Mouse (Mus musculus) retina, embryonic 14.5 days (tissue): ENCODE measurements around the gene Ppdpf.

Experiments used
- DNase-seq: peaks from one replicate; pipeline ENCODE4 v3.0.0-alpha.2; 2015; ENCODE audit warnings: low spot score

Ppdpf gene

GRCm38 (mm10) chr2:181187121-181188000 is at the start of gene Ppdpf:
Gene Ppdpf, plus strand, starts transcription at chr2:181187247.
- DNase-seq, result peak; percentile 83

GRCm38 (mm10) chr2:181139641-181140193 is 47.3 kb upstream of the Ppdpf start:
- DNase-seq, result no peak

- no peak for DNase-seq
These were observed 44.3 kb upstream of the Ppdpf start for GRCm38 (mm10) chr2:181142703-181143135.

DNA sequence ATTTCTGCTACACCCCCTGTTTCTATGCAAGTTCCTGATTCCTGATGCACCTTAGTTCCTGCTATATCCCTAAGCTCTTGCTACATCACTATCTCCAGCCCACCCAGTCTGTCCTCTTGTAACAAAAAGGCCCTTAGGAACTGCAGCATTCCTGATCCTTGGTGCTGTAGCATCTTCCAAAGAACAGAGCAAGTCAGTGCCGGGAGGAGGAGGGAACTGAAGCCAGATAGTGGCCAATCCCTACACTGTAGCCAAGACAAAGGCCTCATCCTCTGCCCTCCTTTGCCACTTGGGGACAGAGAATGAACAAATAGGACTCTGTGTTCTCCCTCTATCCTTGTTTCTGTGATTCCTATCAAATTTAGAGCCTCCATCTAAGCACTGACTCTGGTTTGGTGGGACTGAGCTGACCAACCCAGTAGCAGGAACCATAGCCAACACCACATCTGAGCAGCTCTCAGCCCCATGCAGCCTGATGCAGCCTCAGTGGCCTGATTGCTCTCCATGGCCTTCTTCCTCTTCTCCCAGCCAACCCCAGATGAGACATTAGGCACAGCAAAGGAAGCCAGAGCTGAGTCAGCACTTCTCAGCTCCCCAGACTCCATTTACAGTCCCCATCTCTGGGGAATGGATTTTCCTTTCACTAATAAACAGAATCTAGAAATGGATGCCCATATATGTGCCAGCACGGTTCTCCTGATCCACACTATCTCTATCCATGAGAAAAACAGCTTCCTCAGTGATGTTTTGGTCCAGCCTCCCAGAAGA is 43.4 kb upstream of the Ppdpf start:
- DNase-seq, result no peak

GRCm38 (mm10) chr2:181144675-181145074 is 42.4 kb upstream of the Ppdpf start:
- DNase-seq, result no peak

- no peak for DNase-seq
These were observed 40.0 kb upstream of the Ppdpf start for GRCm38 (mm10) chr2:181146976-181147545.

DNA sequence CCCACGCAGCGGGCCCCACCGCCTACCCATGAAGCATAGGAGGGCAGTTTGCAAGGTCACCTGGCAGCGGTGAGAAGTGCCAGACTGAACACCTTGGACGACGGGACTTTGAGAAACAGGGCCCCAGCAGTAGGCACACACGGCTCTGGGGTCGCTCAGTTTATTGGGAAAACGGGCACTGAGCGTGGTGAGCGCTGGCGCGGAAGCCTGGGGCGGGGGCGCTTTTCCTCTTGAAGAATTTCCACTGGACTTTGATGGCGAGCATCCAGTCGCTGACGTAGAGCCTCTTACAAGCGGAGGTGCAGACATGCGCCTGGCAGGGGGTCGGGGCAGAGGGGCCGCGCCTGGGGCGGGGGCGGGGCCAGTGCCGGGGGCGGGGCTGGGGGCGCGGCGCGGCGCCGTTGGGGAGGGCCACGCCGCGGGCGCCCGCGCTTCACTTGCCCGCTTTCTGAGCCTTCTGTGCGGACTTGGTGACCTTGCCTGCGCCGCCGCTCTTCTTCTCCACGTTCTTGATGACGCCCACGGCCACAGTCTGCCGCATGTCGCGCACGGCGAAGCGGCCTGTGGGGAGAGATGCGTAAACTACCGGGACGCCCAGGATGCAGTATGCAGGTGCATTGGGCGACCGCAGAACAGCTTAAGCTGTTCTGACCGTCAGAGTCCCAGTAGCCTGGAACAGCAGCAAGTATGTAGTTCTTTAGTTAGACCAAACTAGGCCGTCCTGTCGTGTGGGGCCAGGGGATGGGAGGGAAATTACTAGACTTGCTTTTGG is 39.3 kb upstream of the Ppdpf start:
- peak; percentile 64 for DNase-seq

DNA sequence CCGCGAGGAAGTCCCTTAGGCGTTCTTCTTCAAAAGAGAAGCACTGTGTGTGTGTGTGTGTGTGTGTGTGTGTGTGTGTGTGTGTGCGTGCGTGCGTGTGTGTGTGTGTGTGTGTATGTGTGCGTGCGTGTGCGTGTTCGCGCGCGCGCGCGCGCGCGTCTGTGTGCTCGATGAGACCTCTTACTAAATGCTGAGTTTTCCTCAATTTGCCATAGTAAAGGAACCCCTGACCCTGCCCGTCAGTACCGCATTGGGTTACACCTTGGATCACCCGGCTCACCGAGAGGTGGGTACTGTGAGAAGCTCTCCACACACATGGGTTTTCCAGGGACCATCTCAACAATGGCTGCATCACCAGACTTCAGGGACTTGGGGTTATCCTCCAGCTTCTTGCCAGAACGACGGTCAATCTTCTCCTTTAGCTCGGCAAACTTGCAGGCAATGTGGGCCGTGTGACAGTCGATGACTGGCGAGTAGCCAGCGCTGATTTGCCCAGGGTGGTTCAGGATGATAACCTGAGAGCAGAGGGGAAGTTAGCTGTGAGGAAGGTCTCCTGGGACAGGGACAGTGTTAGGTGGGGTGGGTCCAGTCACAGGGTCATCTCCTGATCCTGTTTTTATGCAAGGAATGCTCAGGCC is 38.6 kb upstream of the Ppdpf start:
- no peak for DNase-seq

DNA sequence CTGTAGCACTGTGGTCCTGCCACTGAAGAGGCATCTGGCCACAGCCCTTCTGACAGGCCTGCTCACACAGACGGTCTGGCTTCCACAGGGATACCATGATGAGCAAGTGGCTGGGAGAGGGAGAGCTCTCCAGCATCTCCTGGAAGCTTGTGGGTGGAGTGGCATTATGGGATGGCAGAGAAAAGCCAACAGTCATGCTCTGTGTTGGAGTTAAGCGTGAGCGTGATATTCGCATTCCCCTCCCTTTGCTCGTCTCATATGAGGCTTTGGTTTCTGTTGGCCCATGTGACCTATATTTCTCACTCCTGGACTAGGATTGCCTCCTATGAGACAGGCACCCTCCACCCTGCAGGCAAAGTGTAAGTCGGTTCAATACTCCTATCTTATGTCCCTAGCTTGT is 36.8 kb upstream of the Ppdpf start:
- DNase-seq, result no peak

- no peak for DNase-seq
These were observed 34.3 kb upstream of the Ppdpf start for GRCm38 (mm10) chr2:181152701-181153100.

DNA sequence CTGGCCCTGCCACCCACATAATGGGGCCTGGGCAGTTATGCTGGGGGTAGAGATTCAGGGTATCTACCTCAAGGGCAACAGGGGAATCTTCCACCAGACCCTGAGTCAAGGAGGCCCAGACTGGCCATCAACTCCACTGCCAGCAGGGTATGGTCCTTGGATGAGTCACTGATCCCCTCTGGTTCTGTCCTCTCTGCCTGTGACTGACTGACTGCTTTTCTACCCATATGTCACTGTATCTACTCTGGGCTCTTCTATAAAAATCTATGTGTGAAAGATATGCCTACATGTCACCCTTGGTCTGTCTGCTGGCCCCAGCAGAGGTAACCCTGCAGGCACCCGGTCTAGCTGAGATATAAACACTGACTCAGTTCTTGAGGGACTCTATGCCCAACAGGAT is 33.9 kb upstream of the Ppdpf start:
- DNase-seq, result no peak

GRCm38 (mm10) chr2:181153837-181154236 is 33.2 kb upstream of the Ppdpf start:
- peak; percentile 60 for DNase-seq

- DNase-seq, result no peak
These were observed 32.7 kb upstream of the Ppdpf start for GRCm38 (mm10) chr2:181154361-181154760.

GRCm38 (mm10) chr2:181154831-181155415 is 32.1 kb upstream of the Ppdpf start:
- DNase-seq, result no peak

DNA sequence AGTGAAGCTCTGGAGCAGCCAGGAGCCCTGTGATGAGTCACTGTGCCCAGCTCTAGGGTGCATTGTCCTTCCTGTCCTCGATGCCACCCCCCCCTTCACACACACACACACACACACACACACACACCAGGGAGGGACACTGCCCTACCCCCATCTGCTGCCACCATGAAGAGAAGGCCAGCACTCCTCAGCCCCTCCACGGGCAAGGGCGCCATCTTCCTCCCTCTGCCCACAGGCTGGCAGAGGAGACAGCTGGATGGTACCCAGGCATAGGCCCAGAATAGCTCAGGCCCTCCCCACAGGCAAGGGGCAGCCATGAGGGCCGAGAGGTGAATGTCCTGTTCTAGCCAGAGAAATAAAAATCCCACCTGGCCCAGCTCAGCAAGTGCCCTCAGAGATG is 31.2 kb upstream of the Ppdpf start:
- DNase-seq, result no peak

- DNase-seq, result peak; percentile 58
These were observed 30.6 kb upstream of the Ppdpf start, which contains the start of gene Eef1a2 for GRCm38 (mm10) chr2:181156248-181157121. Gene Eef1a2, minus strand, starts transcription at chr2:181157014.

- no peak for DNase-seq
These were observed 29.9 kb upstream of the Ppdpf start for GRCm38 (mm10) chr2:181157180-181157579.

DNA sequence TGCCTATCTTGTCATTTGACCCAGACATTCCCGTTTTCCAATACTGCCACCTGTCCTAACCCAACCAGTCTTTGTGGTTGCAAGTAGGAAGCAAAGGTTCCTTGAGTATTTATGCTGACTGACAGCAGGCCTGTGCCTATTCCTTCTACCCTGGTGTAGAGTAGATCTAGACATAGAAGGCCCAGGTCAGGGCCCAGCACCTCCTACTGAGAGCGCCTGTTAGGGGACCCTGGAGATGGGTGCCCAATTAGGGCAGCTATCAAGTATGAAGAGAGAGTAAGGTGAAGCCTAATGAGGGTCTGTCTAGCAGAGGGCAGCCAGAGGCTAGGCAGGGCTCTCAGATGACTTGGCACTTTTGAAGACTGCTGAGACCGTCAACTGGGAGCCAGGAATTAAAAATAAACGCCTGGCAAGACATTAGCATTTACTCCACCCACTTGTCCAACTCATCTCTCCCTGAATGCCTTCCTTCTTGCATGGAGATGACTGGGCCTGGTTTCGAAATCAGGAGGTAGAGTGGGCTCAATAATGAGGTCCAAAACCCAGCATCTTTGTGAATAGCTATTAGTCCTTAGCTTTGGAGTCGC is 29.2 kb upstream of the Ppdpf start:
- DNase-seq, result no peak

GRCm38 (mm10) chr2:181158471-181158870 is 28.6 kb upstream of the Ppdpf start:
- no peak for DNase-seq
